Mouse (Mus musculus): ENCODE data around the gene Spin2-ps6. TPM values are rescaled to one million over a fixed set of nuclear protein-coding genes. Genes with fewer than 3 reads are reported as not detected.
"Not testable (repeated sequence)": the region's sequence is repeated elsewhere in the genome, so short reads cannot be mapped to it uniquely, and the experiment has no call there.

Spin2-ps6 gene
- total RNA-seq (2021) = not detected
- long read RNA-seq, experiment 1 = 0 reads
- long read RNA-seq, experiment 2 = 0 reads

DNA sequence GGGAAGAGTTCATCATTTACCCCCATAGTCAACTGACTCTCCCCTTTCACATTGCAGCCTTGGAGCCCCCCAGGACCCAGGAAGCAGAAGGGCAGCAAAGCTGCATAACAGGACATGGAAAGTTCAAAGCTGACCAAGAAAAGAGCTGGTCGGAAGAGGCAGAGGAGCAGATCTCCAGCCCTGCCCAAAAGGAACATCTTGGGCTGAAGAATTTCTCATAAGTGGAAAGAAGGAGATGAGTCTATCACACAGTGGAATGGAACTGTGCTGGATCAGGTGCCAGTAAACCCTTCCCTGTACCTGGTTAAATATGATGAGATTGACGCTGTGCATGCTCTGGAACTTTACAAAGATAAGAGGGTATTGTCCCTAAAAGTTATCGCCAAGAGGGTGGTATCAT, at the start of gene Spin2-ps6:
Gene Spin2-ps6, plus strand, starts transcription at position 301 of the 400 bp plus-strand sequence.
- DNase-seq; intact Hi-C loops (cut with DNase I): not testable (repeated sequence)

Other genes with a start within 250 kb of the Spin2-ps6 start
- gene Btbd35f12, start 78.5 kb downstream of the Spin2-ps6 start, total RNA-seq (2021) = not detected

Data from heart, postnatal 14 days (tissue).